Mouse (Mus musculus) kidney, postnatal 0 days (tissue): ENCODE results near the gene Xylt1. TPM values are rescaled to one million over a fixed set of nuclear protein-coding genes. Genes with fewer than 3 reads are reported as not detected.

Experiments used
- ATAC-seq: fragments of 200-750 bp; cut with Nextera tagmentation; replicated peaks from 2 replicates; pipeline ENCODE4 v1.8.0; 2017; ENCODE audit warnings: low read depth, moderate number of reproducible peaks, moderate TSS enrichment, moderate library complexity; ENCODE audit not compliant: low FRiP score
- DNase-seq: peaks from one replicate; pipeline ENCODE4 v3.0.0-alpha.2; 2016; ENCODE audit warnings: low spot score
- H3K27ac ChIP-seq: fragments of 300-500 bp; sonication (generic); 2 replicates; pipeline ENCODE4 v1.5.1; 2014; ENCODE audit warnings: mild to moderate bottlenecking
- H3K27me3 ChIP-seq: fragments of 300-500 bp; sonication (generic); 2 replicates; pipeline ENCODE4 v1.6.1; 2014; ENCODE audit warnings: low read length, mixed read lengths; ENCODE audit not compliant: insufficient read depth
- H3K36me3 ChIP-seq: fragments of 300-500 bp; sonication (generic); 2 replicates; pipeline ENCODE4 v1.6.1; 2014; ENCODE audit warnings: low read length, mixed read lengths; ENCODE audit not compliant: insufficient read depth
- H3K4me1 ChIP-seq: fragments of 300-500 bp; sonication (generic); replicated peaks from 2 replicates; pipeline ENCODE4 v1.6.1; 2014; ENCODE audit warnings: antibody characterized with exemption, low read length, mixed read lengths; ENCODE audit not compliant: insufficient read depth
- H3K4me2 ChIP-seq: fragments of 300-500 bp; sonication (generic); 2 replicates; pipeline ENCODE4 v1.6.1; 2014; ENCODE audit warnings: mild to moderate bottlenecking, low read length, moderate library complexity, mixed read lengths
- H3K4me3 ChIP-seq: fragments of 300-500 bp; sonication (generic); replicated peaks from 2 replicates; pipeline ENCODE4 v1.5.1; 2014; ENCODE audit warnings: low read depth, low read length
- H3K9ac ChIP-seq: fragments of 300-500 bp; sonication (generic); 2 replicates; pipeline ENCODE4 v1.6.1; 2014; ENCODE audit warnings: low read depth, low read length
- H3K9me3 ChIP-seq: fragments of 300-500 bp; sonication (generic); replicated peaks from 2 replicates; pipeline ENCODE4 v1.6.1; 2016; ENCODE audit warnings: low read length, inconsistent platforms, mixed read lengths
- CTCF ChIP-seq: IDR thresholded peaks from 2 replicates; pipeline ENCODE4 v1.5.1; 2016; ENCODE audit warnings: antibody characterized with exemption, low read depth, mild to moderate bottlenecking, moderate library complexity
- WGBS: fragments of 180-500 bp; shearing (Covaris S2); extraction: QIAGEN DNeasy Blood & Tissue Kit; methylation state at CpG from one replicate; pipeline ENCODE4 v1.1.7; 2014; 5-methylcytosine and 5-hydroxymethylcytosine counted together
- polyA plus RNA-seq: library from polyadenylated mRNA; unstranded; fragments of >200 nt; fragmentation: Nextera tagmentation; extraction: Ambion mirVana; gene quantifications from 2 replicates; pipeline ENCODE4 v1.2.1, GENCODE M21; 2015

The Xylt1 gene
- polyA plus RNA-seq, 1 experiment from 2014 or later, result 1.7 TPM

DNA sequence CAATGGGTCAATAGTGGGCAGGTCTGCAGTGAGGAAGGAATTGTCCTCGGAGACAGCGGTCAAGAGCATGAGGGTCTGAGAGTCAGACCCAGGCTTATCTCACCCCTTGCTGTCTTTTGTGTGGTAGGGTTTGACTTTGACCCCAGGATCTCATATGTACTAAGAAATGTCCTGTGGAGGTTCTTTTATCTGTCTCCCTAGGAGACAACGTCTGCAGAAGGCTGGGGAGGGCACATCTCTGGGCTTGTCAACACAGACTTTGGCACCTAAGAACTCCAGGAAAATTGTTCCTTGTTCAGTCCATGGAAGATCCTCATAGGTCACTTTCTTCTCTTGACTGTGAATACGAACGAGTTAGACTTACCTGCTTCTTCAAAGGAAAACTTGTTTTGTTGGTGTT lies 109.2 kb downstream of the Xylt1 start:
- H3K27ac ChIP-seq, result no peak overlapping the region
- H3K27me3 ChIP-seq, result no peaks in the 10 kb centered on the region
- no peak for ATAC-seq
- 73% methylated on average over 5 of the region's 5 CpGs for WGBS
- H3K4me2 ChIP-seq, result no peak overlapping the region
- H3K36me3 ChIP-seq, result no peaks in the 10 kb centered on the region
- no peaks in the 10 kb centered on the region for H3K4me1 ChIP-seq
- H3K9ac ChIP-seq, result no peak overlapping the region
- no peak overlapping the region for H3K4me3 ChIP-seq
- H3K9me3 ChIP-seq, result no peaks in the 10 kb centered on the region
- no peak for DNase-seq
- TF ChIP-seq CTCF, result no peak

GRCm38 (mm10) chr7:117490500-117491205 lies 109.9 kb downstream of the Xylt1 start:
- WGBS, result 53% methylated on average over 9 of the region's 9 CpGs
- DNase-seq (peak; percentile 19), ATAC-seq (no peak)
- Histone ChIP-seq H3K4me1 (no peaks in the 10 kb centered on the region), H3K27ac (no peak overlapping the region), H3K27me3 (no peaks in the 10 kb centered on the region), H3K36me3 (no peaks in the 10 kb centered on the region), H3K4me2 (no peak overlapping the region), H3K9ac (no peak overlapping the region), H3K9me3 (no peaks in the 10 kb centered on the region), H3K4me3 (no peak overlapping the region)
- TF ChIP-seq CTCF, result no peak

DNA sequence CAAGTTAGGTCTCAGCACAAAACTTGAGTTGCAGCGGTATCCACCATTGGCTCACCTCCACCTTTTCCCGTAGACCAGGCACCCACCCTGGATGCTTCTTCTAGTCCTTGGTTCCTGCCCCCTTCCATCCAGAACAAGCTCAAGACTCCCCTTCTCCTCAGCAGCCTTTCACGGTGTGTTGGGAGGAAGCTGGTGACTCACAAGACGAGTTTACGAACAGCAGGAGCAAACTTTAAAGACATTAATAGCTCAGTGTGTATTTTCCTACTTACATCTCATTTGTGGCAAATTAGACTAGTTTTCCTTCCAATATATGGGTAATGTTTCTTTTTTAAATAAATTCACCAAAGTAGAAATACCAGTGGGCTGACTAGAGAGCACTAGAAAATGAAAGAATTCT lies 110.7 kb downstream of the Xylt1 start:
- no peak for ATAC-seq
- H3K4me1 ChIP-seq, result no peaks in the 10 kb centered on the region
- H3K9ac ChIP-seq, result no peak overlapping the region
- no peaks in the 10 kb centered on the region for H3K27me3 ChIP-seq
- no peak for DNase-seq
- no peak overlapping the region for H3K4me2 ChIP-seq
- TF ChIP-seq CTCF, result no peak
- no peaks in the 10 kb centered on the region for H3K36me3 ChIP-seq
- no peak overlapping the region for H3K27ac ChIP-seq
- no peaks in the 10 kb centered on the region for H3K9me3 ChIP-seq
- H3K4me3 ChIP-seq, result no peak overlapping the region
- 76% methylated on average over 5 of the region's 5 CpGs for WGBS

DNA sequence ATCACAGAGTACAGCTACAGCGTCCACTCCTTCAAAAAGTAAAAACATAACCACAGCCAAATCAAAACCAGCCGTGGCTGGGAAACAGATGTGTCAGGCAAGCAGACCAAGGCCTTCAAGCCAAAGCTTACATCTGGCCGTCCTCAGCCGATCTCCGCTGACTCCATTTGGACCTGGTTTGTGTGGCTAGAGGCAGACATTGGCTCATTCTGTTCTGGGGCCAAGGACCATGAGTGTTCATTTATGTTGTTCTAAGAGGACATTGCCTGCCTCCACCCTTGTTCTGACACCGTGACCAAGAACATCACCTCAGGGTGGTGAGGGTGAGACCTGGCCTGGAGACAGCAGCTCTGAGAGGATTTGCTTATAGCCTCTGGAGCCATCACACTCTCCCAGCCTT lies 113.4 kb downstream of the Xylt1 start:
- Histone ChIP-seq H3K27me3 (no peaks in the 10 kb centered on the region), H3K9ac (no peak overlapping the region), H3K4me2 (no peak overlapping the region), H3K9me3 (no peaks in the 10 kb centered on the region), H3K36me3 (no peaks in the 10 kb centered on the region), H3K4me3 (no peak overlapping the region), H3K4me1 (no peaks in the 10 kb centered on the region), H3K27ac (no peak overlapping the region)
- ATAC-seq, result no peak
- no peak for DNase-seq
- no peak for TF ChIP-seq CTCF
- 89% methylated on average over 6 of the region's 6 CpGs for WGBS

- WGBS, result 76% methylated on average over 8 of the region's 8 CpGs
- H3K4me3 ChIP-seq, result no peak overlapping the region
- no peak overlapping the region for H3K4me2 ChIP-seq
- no peak for DNase-seq
- no peaks in the 10 kb centered on the region for H3K36me3 ChIP-seq
- no peaks in the 10 kb centered on the region for H3K27me3 ChIP-seq
- no peak overlapping the region for H3K27ac ChIP-seq
- no peak for ATAC-seq
- no peaks in the 10 kb centered on the region for H3K9me3 ChIP-seq
- no peak overlapping the region for H3K9ac ChIP-seq
- TF ChIP-seq CTCF, result no peak
- no peaks in the 10 kb centered on the region for H3K4me1 ChIP-seq
Observed at GRCm38 (mm10) chr7:117494618-117495310, 114.0 kb downstream of the Xylt1 start.

DNA sequence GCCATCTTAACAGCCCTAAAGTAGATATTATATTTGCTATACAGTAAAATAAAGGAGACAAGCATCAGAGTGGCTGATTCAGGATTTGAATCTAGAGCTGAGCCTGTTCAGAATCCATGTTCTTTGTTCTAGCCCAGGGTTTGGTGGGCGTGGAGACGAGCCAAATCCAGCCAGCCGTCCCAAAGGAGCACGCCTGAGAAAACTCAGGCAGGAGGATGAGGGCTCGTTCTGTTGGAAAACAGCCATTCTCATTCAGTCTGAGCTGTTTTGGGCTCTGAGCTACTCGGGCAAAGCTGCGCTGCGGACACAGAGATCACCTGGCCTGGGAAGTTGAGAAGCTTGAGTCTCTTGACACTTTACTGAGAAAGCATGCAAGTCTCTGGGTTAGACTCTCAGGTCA lies 115.0 kb downstream of the Xylt1 start:
- Histone ChIP-seq H3K4me1 (no peaks in the 10 kb centered on the region), H3K9ac (no peak overlapping the region), H3K36me3 (no peaks in the 10 kb centered on the region), H3K27ac (no peak overlapping the region), H3K4me3 (no peak overlapping the region), H3K4me2 (no peak overlapping the region), H3K9me3 (no peaks in the 10 kb centered on the region), H3K27me3 (no peaks in the 10 kb centered on the region)
- WGBS, result 60% methylated on average over 8 of the region's 8 CpGs
- DNase-seq (no peak), ATAC-seq (no peak)
- no peak for TF ChIP-seq CTCF
